Mouse (Mus musculus) heart, postnatal 10 days (tissue): ENCODE measurements around the gene Rcan2. TPM values are rescaled to one million over a fixed set of nuclear protein-coding genes. Genes with fewer than 3 reads are reported as not detected.

Experiments used
- DNase-seq, 2 experiments: peaks; one replicate each; pipeline ENCODE4 v3.0.0; 2021
- intact Hi-C: fragments of 180-260 bp; cut with DNase I; formaldehyde crosslinking; loops from one replicate; pipeline ENCODE4 v1.15.1; 2025
- total RNA-seq, 2 experiments: library from RNA; stranded (reverse); gene quantifications; 2 replicates each; pipeline ENCODE4 v1.2.3; 2021

Rcan2 gene
- total RNA-seq, 2 experiments from 2014 or later: 209 to 216 TPM

- intact Hi-C loops: no loop called here
- no peak for DNase-seq
These were observed 203.2 kb downstream of the Rcan2 start for GRCm38 (mm10) chr17:44004401-44004800.

GRCm38 (mm10) chr17:44007411-44007810 lies 206.3 kb downstream of the Rcan2 start:
- no peak for DNase-seq
- intact Hi-C loops: no loop called here

GRCm38 (mm10) chr17:44011917-44012316 lies 210.8 kb downstream of the Rcan2 start:
- DNase-seq: no peak
- intact Hi-C loops: no loop called here

- no peak for DNase-seq
- intact Hi-C loops: no loop called here
These were observed 212.8 kb downstream of the Rcan2 start for GRCm38 (mm10) chr17:44013756-44014510.

GRCm38 (mm10) chr17:44016314-44016713 lies 215.2 kb downstream of the Rcan2 start:
- intact Hi-C loops: no loop called here
- DNase-seq: no peak

GRCm38 (mm10) chr17:44020707-44021220 lies 219.6 kb downstream of the Rcan2 start:
- intact Hi-C loops: no loop called here
- DNase-seq: no peak

GRCm38 (mm10) chr17:44023842-44024241 lies 222.7 kb downstream of the Rcan2 start:
- peak in 1 of 2 experiments; percentile 22 for DNase-seq
- intact Hi-C loops: no loop called here

GRCm38 (mm10) chr17:44025011-44025410 lies 223.9 kb downstream of the Rcan2 start:
- DNase-seq: no peak
- intact Hi-C loops: no loop called here

- intact Hi-C loops: no loop called here
- DNase-seq: peak in 1 of 2 experiments; percentile 12
These were observed 224.8 kb downstream of the Rcan2 start for GRCm38 (mm10) chr17:44025935-44026334.

- peak; percentile 26 to 56 for DNase-seq
These were observed 225.2 kb downstream of the Rcan2 start for GRCm38 (mm10) chr17:44026378-44026777.

GRCm38 (mm10) chr17:44026786-44027185 lies 225.6 kb downstream of the Rcan2 start:
- intact Hi-C loops: no loop called here

More at GRCm38 (mm10) chr17:44026378-44026777, 225.2 kb downstream of the Rcan2 start:
- intact Hi-C loops: no loop called here

GRCm38 (mm10) chr17:44027311-44027710 lies 226.2 kb downstream of the Rcan2 start:
- intact Hi-C loops: no loop called here
- DNase-seq: no peak

More at GRCm38 (mm10) chr17:44026786-44027185, 225.6 kb downstream of the Rcan2 start:
- no peak for DNase-seq

- intact Hi-C loops: loop anchor here (10.0 kb wide), 1 partner anchor 225 kb away; the partner anchor contains the start of gene Rcan2
- DNase-seq: peak in 1 of 2 experiments; percentile 19
These were observed 228.5 kb downstream of the Rcan2 start for GRCm38 (mm10) chr17:44029616-44030015.

- intact Hi-C loops: loop anchor here (10.0 kb wide), 1 partner anchor 226 kb away; the partner anchor contains the start of gene Rcan2
- peak; percentile 41 to 45 for DNase-seq
These were observed 229.8 kb downstream of the Rcan2 start for GRCm38 (mm10) chr17:44030776-44031587.

GRCm38 (mm10) chr17:44035005-44035404 lies 233.9 kb downstream of the Rcan2 start:
- no peak for DNase-seq
- intact Hi-C loops: loop anchor here (5.0 to 10.0 kb wide), 2 partner anchors 230 to 338 kb away; partner anchors contain the start of gene Rcan2

GRCm38 (mm10) chr17:44038656-44039055 lies 237.5 kb downstream of the Rcan2 start:
- peak; percentile 44 to 63 for DNase-seq
- intact Hi-C loops: loop anchor here (5.0 to 10.0 kb wide), 2 partner anchors 234 to 341 kb away; partner anchors contain the start of gene Rcan2

- intact Hi-C loops: no loop called here
- DNase-seq: no peak
These were observed 239.3 kb downstream of the Rcan2 start for GRCm38 (mm10) chr17:44040449-44040848.

GRCm38 (mm10) chr17:44042301-44042700 lies 241.2 kb downstream of the Rcan2 start:
- intact Hi-C loops: no loop called here
- no peak for DNase-seq

- no peak for DNase-seq
- intact Hi-C loops: no loop called here
These were observed 241.7 kb downstream of the Rcan2 start for GRCm38 (mm10) chr17:44042861-44043260.

GRCm38 (mm10) chr17:44053427-44053826 lies 252.3 kb downstream of the Rcan2 start:
- no peak for DNase-seq
- intact Hi-C loops: no loop called here

GRCm38 (mm10) chr17:44057123-44057522 lies 256.0 kb downstream of the Rcan2 start:
- intact Hi-C loops: no loop called here
- DNase-seq: no peak
